Mouse (Mus musculus): ENCODE data around the gene Ankrd66. TPM values are rescaled to one million over a fixed set of nuclear protein-coding genes. Genes with fewer than 3 reads are reported as not detected.
"Not testable (repeated sequence)": the region's sequence is repeated elsewhere in the genome, so short reads cannot be mapped to it uniquely, and the experiment has no call there.

The Ankrd66 gene
- polyA plus RNA-seq, 1 experiment from 2014 or later, result not detected

GRCm38 (mm10) chr17:43554516-43555403, 11.3 kb upstream of the Ankrd66 start:
- Histone ChIP-seq H3K4me1 (ENCODE audit: control insufficient read depth, insufficient read depth, low read length) (peaks cover 16% of the 10 kb centered on the region), H3K9ac (ENCODE audit: low read depth, low read length) (no peak overlapping the region), H3K4me2 (no peak overlapping the region), H3K4me3 (ENCODE audit: low read depth, low read length) (no peak overlapping the region), H3K9me3 (replicated peaks; ENCODE audit: control insufficient read depth, low read length) (no peaks in the 10 kb centered on the region), H3K36me3 (ENCODE audit: control insufficient read depth, insufficient read depth, low read length) (no peaks in the 10 kb centered on the region), H3K27ac (ENCODE audit: low read depth, low read length) (no peak overlapping the region), H3K27me3 (ENCODE audit: control insufficient read depth, insufficient read depth, low read length) (no peaks in the 10 kb centered on the region)
- peak; percentile 69; the same call in 1 of the 2 replicates for ATAC-seq (replicated peaks; ENCODE audit: insufficient number of reproducible peaks, low FRiP score, low TSS enrichment)
- WGBS (ENCODE audit: insufficient replicate concordance), result 30% methylated on average over 12 of the region's 12 CpGs

DNA sequence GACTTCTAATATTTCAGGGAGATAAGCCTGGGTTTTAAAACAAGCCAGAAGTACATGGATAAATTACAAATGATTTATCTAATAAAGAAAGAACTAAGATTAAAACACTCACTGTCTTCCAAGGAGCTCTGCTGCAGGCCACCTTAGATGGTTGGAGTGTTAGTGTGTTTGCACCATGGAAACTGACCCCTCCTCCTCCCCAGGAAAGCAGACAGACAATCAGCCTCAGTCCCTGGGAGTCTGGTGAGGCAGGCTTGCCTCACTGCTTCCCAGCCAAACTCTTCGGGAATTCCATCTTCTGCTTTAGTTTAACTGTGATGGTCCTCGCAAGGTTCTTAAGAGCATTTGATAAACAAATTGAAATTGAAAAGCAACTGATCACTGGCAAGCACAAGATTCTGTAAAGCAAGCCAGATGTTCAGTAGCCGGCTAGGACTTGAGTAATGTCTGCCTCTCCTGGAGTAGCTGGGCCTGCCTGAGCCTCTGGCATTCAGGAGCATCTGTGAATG, 7.7 kb upstream of the Ankrd66 start:
- WGBS (ENCODE audit: insufficient replicate concordance), result 33% methylated on average over 3 of the region's 3 CpGs
- H3K27ac ChIP-seq (ENCODE audit: low read depth, low read length), result no peak overlapping the region
- no peak overlapping the region for H3K4me2 ChIP-seq
- no peaks in the 10 kb centered on the region for H3K9me3 ChIP-seq (replicated peaks; ENCODE audit: control insufficient read depth, low read length)
- no peak overlapping the region for H3K4me3 ChIP-seq (ENCODE audit: low read depth, low read length)
- ATAC-seq (replicated peaks; ENCODE audit: insufficient number of reproducible peaks, low FRiP score, low TSS enrichment), result no peak
- peaks cover 12% of the 10 kb centered on the region for H3K4me1 ChIP-seq (ENCODE audit: control insufficient read depth, insufficient read depth, low read length)
- no peaks in the 10 kb centered on the region for H3K27me3 ChIP-seq (ENCODE audit: control insufficient read depth, insufficient read depth, low read length)
- H3K9ac ChIP-seq (ENCODE audit: low read depth, low read length), result no peak overlapping the region
- H3K36me3 ChIP-seq (ENCODE audit: control insufficient read depth, insufficient read depth, low read length), result no peaks in the 10 kb centered on the region

DNA sequence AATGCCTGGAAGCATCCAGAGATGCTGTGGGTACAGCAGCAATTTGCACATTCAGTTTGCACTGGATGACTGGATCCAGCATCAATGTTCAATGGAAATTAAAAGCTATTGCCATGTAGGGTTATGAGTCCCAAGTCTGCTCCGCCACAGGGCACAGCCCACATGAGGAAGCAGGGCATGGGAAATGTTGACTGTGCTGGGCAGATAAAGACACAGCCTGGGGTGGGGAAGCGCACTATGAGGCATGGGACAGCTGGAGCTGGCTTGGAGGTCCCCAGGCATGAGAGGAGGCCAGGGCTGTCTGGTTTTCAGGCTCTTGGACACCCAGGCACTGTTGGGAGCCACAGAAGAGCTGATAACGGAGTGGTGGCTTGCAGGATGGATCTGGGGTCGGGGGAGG, 601 bp upstream of the Ankrd66 start:
- H3K9ac ChIP-seq (ENCODE audit: low read depth, low read length), result no peak overlapping the region
- ATAC-seq (replicated peaks; ENCODE audit: insufficient number of reproducible peaks, low FRiP score, low TSS enrichment), result no peak
- H3K36me3 ChIP-seq (ENCODE audit: control insufficient read depth, insufficient read depth, low read length), result no peaks in the 10 kb centered on the region
- H3K4me1 ChIP-seq (ENCODE audit: control insufficient read depth, insufficient read depth, low read length), result peaks cover 4% of the 10 kb centered on the region; the same call in 1 of the 2 replicates
- no peak overlapping the region for H3K27ac ChIP-seq (ENCODE audit: low read depth, low read length)
- no peak overlapping the region for H3K4me2 ChIP-seq
- no peak overlapping the region for H3K4me3 ChIP-seq (ENCODE audit: low read depth, low read length)
- 66% methylated on average over 4 of the region's 4 CpGs for WGBS (ENCODE audit: insufficient replicate concordance)
- H3K27me3 ChIP-seq (ENCODE audit: control insufficient read depth, insufficient read depth, low read length), result no peaks in the 10 kb centered on the region
- no peaks in the 10 kb centered on the region for H3K9me3 ChIP-seq (replicated peaks; ENCODE audit: control insufficient read depth, low read length)

DNA sequence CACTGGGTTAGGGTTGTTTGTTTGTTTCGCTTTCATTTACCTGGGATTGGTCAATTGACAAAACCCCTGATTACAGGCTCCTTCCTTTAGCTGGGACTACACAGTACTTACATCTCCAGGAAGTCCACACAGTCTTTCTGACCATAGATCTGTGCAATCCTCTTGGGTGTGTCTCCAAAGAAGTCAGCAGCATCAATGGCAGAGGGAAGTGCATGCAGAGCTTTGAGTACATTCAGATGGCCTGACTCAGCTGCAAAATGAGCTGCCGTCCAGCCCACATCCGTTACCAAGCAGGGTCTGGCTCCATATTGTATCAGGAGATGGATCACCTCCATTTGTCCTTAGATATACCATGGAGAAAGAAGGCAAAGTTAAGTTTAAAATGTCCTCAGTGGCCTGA, 4.7 kb downstream of the Ankrd66 start:
- Histone ChIP-seq H3K4me1 (ENCODE audit: control insufficient read depth, insufficient read depth, low read length) (no peaks in the 10 kb centered on the region; the same call in 1 of the 2 replicates), H3K27ac (ENCODE audit: low read depth, low read length) (no peak overlapping the region), H3K4me2 (no peak overlapping the region), H3K9me3 (replicated peaks; ENCODE audit: control insufficient read depth, low read length) (no peaks in the 10 kb centered on the region), H3K27me3 (ENCODE audit: control insufficient read depth, insufficient read depth, low read length) (no peaks in the 10 kb centered on the region), H3K36me3 (ENCODE audit: control insufficient read depth, insufficient read depth, low read length) (no peaks in the 10 kb centered on the region), H3K4me3 (ENCODE audit: low read depth, low read length) (no peak overlapping the region), H3K9ac (ENCODE audit: low read depth, low read length) (no peak overlapping the region)
- ATAC-seq (replicated peaks; ENCODE audit: insufficient number of reproducible peaks, low FRiP score, low TSS enrichment), result no peak
- 80% methylated on average over 3 of the region's 3 CpGs for WGBS (ENCODE audit: insufficient replicate concordance)

GRCm38 (mm10) chr17:43536841-43537240, 6.6 kb downstream of the Ankrd66 start:
- H3K27me3 ChIP-seq (ENCODE audit: control insufficient read depth, insufficient read depth, low read length); H3K36me3 ChIP-seq (ENCODE audit: control insufficient read depth, insufficient read depth, low read length); ATAC-seq (replicated peaks; ENCODE audit: insufficient number of reproducible peaks, low FRiP score, low TSS enrichment); H3K4me2 ChIP-seq; H3K4me1 ChIP-seq (ENCODE audit: control insufficient read depth, insufficient read depth, low read length); H3K9ac ChIP-seq (ENCODE audit: low read depth, low read length); H3K4me3 ChIP-seq (ENCODE audit: low read depth, low read length); H3K9me3 ChIP-seq (replicated peaks; ENCODE audit: control insufficient read depth, low read length); H3K27ac ChIP-seq (ENCODE audit: low read depth, low read length): not testable (repeated sequence)
- WGBS (ENCODE audit: insufficient replicate concordance), result 84% methylated on average over 6 of the region's 6 CpGs

DNA sequence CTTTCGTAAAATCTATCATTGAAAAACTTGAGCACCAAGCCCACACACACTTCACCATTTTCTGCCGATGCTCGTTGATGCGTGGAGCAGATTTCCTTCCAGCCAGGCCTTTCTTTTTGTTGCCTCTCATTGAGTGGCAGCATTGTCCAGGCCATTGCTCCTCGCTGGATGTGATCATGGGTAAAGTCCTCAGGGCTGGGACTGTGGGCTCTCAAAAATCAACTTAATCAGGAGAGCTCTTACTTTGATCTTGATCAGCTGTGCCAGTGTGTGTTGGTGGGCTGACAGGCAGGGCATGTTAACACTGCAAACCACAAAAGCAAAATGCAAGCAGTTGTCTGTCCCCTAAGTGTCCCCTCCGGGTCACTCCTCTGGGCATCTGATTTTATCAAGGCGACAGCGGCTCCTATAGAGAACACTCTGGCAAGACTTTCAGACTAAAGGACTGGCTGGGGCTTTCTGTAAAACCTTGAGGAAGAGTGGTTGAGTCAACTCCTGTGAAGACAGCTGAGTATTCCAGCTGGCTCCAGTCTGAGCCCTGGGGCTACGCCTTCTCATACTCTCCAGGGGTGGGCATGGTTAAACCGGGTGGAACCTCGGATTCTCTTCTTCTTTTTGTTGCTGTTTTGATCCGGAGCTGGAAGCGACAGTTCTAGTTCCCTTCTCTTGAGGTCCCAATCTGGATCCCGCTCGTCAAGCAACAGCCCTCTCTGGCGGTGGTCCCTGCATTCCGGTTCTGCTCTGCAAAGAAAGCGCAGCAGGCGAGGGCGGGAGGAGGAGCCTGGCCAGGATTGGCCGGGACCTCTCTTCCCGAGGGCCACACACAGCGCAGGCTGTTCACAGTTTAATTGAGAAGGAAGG, 8.8 kb downstream of the Ankrd66 start:
- Histone ChIP-seq H3K9me3 (replicated peaks; ENCODE audit: control insufficient read depth, low read length) (no peaks in the 10 kb centered on the region), H3K36me3 (ENCODE audit: control insufficient read depth, insufficient read depth, low read length) (no peaks in the 10 kb centered on the region), H3K4me3 (ENCODE audit: low read depth, low read length) (peak overlapping the region; percentile 35), H3K27me3 (ENCODE audit: control insufficient read depth, insufficient read depth, low read length) (no peaks in the 10 kb centered on the region; the same call in 1 of the 2 replicates), H3K27ac (ENCODE audit: low read depth, low read length) (no peak overlapping the region), H3K4me2 (peak overlapping the region; percentile 71), H3K9ac (ENCODE audit: low read depth, low read length) (peak overlapping the region; percentile 60), H3K4me1 (ENCODE audit: control insufficient read depth, insufficient read depth, low read length) (no peaks in the 10 kb centered on the region; the same call in 1 of the 2 replicates)
- peak; percentile 59; the same call in 1 of the 2 replicates for ATAC-seq (replicated peaks; ENCODE audit: insufficient number of reproducible peaks, low FRiP score, low TSS enrichment)
- WGBS (ENCODE audit: insufficient replicate concordance), result 13% methylated on average over 23 of the region's 23 CpGs

GRCm38 (mm10) chr17:43531192-43531591, 12.2 kb downstream of the Ankrd66 start:
- no peaks in the 10 kb centered on the region for H3K9me3 ChIP-seq (replicated peaks; ENCODE audit: control insufficient read depth, low read length)
- H3K4me1 ChIP-seq (ENCODE audit: control insufficient read depth, insufficient read depth, low read length), result no peaks in the 10 kb centered on the region; the same call in 1 of the 2 replicates
- no peak for ATAC-seq (replicated peaks; ENCODE audit: insufficient number of reproducible peaks, low FRiP score, low TSS enrichment)
- 88% methylated on average over 4 of the region's 4 CpGs for WGBS (ENCODE audit: insufficient replicate concordance)
- no peak overlapping the region for H3K9ac ChIP-seq (ENCODE audit: low read depth, low read length)
- H3K27me3 ChIP-seq (ENCODE audit: control insufficient read depth, insufficient read depth, low read length), result no peaks in the 10 kb centered on the region; the same call in 1 of the 2 replicates
- H3K27ac ChIP-seq (ENCODE audit: low read depth, low read length), result no peak overlapping the region
- no peak overlapping the region for H3K4me2 ChIP-seq
- no peak overlapping the region for H3K4me3 ChIP-seq (ENCODE audit: low read depth, low read length)
- no peaks in the 10 kb centered on the region for H3K36me3 ChIP-seq (ENCODE audit: control insufficient read depth, insufficient read depth, low read length)

- Histone ChIP-seq H3K4me1 (ENCODE audit: control insufficient read depth, insufficient read depth, low read length) (no peaks in the 10 kb centered on the region; the same call in 1 of the 2 replicates), H3K9ac (ENCODE audit: low read depth, low read length) (no peak overlapping the region), H3K27ac (ENCODE audit: low read depth, low read length) (no peak overlapping the region), H3K27me3 (ENCODE audit: control insufficient read depth, insufficient read depth, low read length) (no peaks in the 10 kb centered on the region; the same call in 1 of the 2 replicates), H3K4me3 (ENCODE audit: low read depth, low read length) (no peak overlapping the region), H3K36me3 (ENCODE audit: control insufficient read depth, insufficient read depth, low read length) (no peaks in the 10 kb centered on the region), H3K9me3 (replicated peaks; ENCODE audit: control insufficient read depth, low read length) (no peaks in the 10 kb centered on the region), H3K4me2 (no peak overlapping the region)
- no peak for ATAC-seq (replicated peaks; ENCODE audit: insufficient number of reproducible peaks, low FRiP score, low TSS enrichment)
- 86% methylated on average over 2 of the region's 2 CpGs for WGBS (ENCODE audit: insufficient replicate concordance)
Measured at GRCm38 (mm10) chr17:43530507-43530906, 12.9 kb downstream of the Ankrd66 start.

All from heart, embryonic 11.5 days (tissue).